Mouse (Mus musculus) layer of hippocampus, adult 6 months (tissue): ENCODE data around the gene Kctd10. TPM values are rescaled to one million over a fixed set of nuclear protein-coding genes. Genes with fewer than 3 reads are reported as not detected.

Experiments used
- long read RNA-seq, 2 experiments: library from polyadenylated mRNA; unstranded; transcript quantifications; one replicate each; pipeline ENCODE4 v2.0.0; 2019 to 2020
- microRNA-seq: library from miRNA; unstranded; fragments of <30 nt; microRNA quantifications from one replicate; pipeline ENCODE4 v1.2.0, GENCODE M21; 2020
- polyA plus RNA-seq: library from polyadenylated mRNA; unstranded; fragments of <200 nt; fragmentation: Nextera tagmentation; gene quantifications from 2 replicates; pipeline ENCODE4 v1.2.3, GENCODE M21; 2021

Gene Kctd10
- polyA plus RNA-seq, result 32.9 and 34.6 TPM in 2 replicates
- long read RNA-seq, experiment 1, transcript Kctd10-201 (7 exons, 1,026 nt), result minor isoform, 12 of 99 reads
- long read RNA-seq, experiment 1, transcript Kctd10-202 (7 exons, 3,103 nt), result major isoform, 67 of 99 reads
- long read RNA-seq, experiment 1, partial matches to known transcripts, result 7 of 99 reads
- long read RNA-seq, experiment 1, other reads (novel, unspliced or antisense), result 13 of 99 reads
- long read RNA-seq, experiment 2, transcript Kctd10-201 (7 exons, 1,026 nt), result minor isoform, 37 of 383 reads
- long read RNA-seq, experiment 2, transcript Kctd10-202 (7 exons, 3,103 nt), result major isoform, 285 of 383 reads
- long read RNA-seq, experiment 2, partial matches to known transcripts, result 24 of 383 reads
- long read RNA-seq, experiment 2, other reads (novel, unspliced or antisense), result 37 of 383 reads

DNA sequence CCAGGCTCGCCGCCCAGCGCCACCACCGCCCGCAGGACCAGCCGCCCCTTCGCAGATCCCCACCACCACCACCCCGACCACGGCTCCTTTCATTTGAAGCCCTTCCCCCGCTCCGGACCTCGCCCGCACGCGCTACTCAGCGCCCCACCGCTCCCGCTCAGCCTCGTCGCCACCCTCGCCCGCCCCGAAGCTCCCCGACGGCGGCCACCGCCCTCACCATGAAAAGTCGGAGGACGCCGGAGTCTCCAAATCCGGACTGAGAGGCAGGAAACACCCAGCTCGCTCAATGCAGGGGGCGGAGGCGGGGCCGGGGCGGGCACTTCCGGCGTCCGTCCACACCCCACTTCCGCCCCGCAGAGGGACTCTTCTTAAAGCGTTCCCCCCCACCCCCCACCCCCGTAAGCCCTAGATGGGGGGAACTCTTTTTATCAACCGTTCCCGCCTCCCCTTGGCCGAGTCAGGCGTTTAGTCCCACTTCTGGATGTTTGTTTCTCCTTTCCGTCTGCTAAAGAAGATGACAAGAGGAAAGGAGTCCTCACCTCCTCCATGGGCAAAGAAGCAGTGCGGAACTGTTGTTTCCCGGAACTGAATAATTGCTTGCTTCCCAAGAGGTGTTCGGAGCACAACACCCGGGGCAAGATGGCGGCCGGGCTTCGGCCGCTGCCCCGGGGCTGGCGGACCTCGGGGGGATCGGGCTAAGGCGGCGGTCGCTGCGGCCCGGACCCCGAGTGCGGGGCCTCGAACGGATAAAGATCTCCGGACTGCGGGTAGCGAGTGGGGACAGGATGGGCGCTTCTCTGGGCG lies at the start of gene Kctd10, which contains the start of gene Ube3b:
Kctd10 (minus strand) TSS at position 300 of the 804 bp plus-strand sequence.
Ube3b (plus strand) TSS at position 399 of the 804 bp plus-strand sequence.

Small RNA genes within 50 kb of the gene (microRNA-seq; reads per million reads assigned to microRNA genes)
- not detected for gene Mir7027

Other genes starting within 250 kb of the Kctd10 start
- gene Acacb, start 234.0 kb downstream of the Kctd10 start, polyA plus RNA-seq, result 3.9 and 4.0 TPM in 2 replicates
- gene Foxn4, start 106.7 kb downstream of the Kctd10 start, polyA plus RNA-seq, result not detected in 2 replicates
- 1.4 and 1.8 TPM in 2 replicates for gene Myo1h, start 91.3 kb downstream of the Kctd10 start, polyA plus RNA-seq
- 46.6 and 62.0 TPM in 2 replicates for gene Ube3b, start 99 bp upstream of the Kctd10 start, polyA plus RNA-seq
- 12.6 and 14.6 TPM in 2 replicates for gene Mmab, start 63.6 kb upstream of the Kctd10 start, polyA plus RNA-seq
- gene Mvk, start 63.8 kb upstream of the Kctd10 start, polyA plus RNA-seq, result 27.8 and 29.3 TPM in 2 replicates
- 0.46 and 0.49 TPM in 2 replicates for gene Fam222a, start 187.5 kb upstream of the Kctd10 start, polyA plus RNA-seq